In the genomic region with DNA sequence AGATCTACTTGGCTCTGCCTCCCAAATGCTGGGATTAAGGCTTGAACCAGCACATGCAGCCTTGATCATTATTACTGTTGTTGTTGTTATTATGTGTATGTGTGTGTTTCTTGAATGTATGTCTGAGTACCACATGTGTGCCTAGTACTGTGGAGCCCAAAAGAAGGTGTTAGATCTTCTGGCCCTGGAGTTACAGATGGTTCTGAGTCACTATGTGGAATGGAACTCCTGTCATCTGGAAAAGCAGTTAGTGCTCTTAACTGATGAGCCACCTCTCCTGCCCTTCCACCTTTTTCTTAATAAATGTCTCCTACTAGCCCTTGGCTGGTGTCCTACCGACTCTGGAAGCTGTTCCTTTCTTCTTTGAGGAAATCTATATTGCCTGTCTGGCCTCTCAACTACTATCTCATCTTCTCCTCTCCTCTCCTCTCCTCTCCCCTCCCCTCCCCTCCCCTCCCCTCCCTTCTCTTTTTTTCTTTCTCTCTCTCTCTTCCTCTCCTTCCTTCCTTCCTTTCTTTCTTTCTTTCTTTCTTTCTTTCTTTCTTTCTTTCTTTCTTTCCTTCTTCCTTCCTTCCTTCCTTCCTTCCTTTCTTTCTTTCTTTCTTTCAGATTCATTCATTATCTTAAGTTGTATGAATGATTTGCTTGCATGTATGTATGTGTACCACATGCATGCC, we compare ENCODE assay signal across 37 mouse cellular contexts. TPM values are rescaled to one million over a fixed set of nuclear protein-coding genes. Genes with fewer than 3 reads are reported as not detected.
"Had no signal": no experiment of that assay in that cellular context is flagged by ENCODE, and none has a peak within 500 bp of the region (broad histone marks: within the 10 kb centered on the region; RNA-seq: fewer than 3 reads in every experiment).

No protein-coding gene starts in this region.

- H3K9ac ChIP-seq: limb, embryonic 12.5 days; limb, embryonic 13.5 days; limb, embryonic 15.5 days; liver, embryonic 12.5 days; liver, embryonic 13.5 days; liver, embryonic 14.5 days; liver, embryonic 15.5 days; liver, postnatal 0 days; lung, embryonic 14.5 days; lung, embryonic 15.5 days; midbrain, embryonic 12.5 days; midbrain, embryonic 13.5 days; midbrain, embryonic 15.5 days; neural tube, embryonic 12.5 days; neural tube, embryonic 13.5 days had no signal

- H3K27me3 ChIP-seq: limb, embryonic 12.5 days; limb, embryonic 13.5 days; limb, embryonic 15.5 days; liver, embryonic 12.5 days; liver, embryonic 13.5 days; liver, embryonic 15.5 days; lung, embryonic 15.5 days; megakaryocyte, embryonic 14.5 days; midbrain, embryonic 12.5 days; midbrain, embryonic 13.5 days; midbrain, embryonic 15.5 days; neural tube, embryonic 12.5 days; neural tube, embryonic 13.5 days had no signal

- H3K4me3 ChIP-seq: limb, embryonic 10.5 days; limb, embryonic 12.5 days; limb, embryonic 13.5 days; limb, embryonic 15.5 days; liver, embryonic 12.5 days; liver, embryonic 13.5 days; liver, embryonic 15.5 days; lung, embryonic 15.5 days; megakaryocyte, embryonic 14.5 days; midbrain, embryonic 10.5 days; midbrain, embryonic 12.5 days; midbrain, embryonic 13.5 days; midbrain, embryonic 15.5 days; myocyte; neural tube, embryonic 12.5 days; neural tube, embryonic 13.5 days had no signal

- H3K36me3 ChIP-seq: lung, embryonic 15.5 days had no signal

- ATAC-seq: liver, embryonic 12.5 days; midbrain, embryonic 13.5 days; midbrain, embryonic 15.5 days; midbrain, embryonic 16.5 days had no signal

- H3K9me3 ChIP-seq: limb, embryonic 10.5 days; limb, embryonic 12.5 days; limb, embryonic 13.5 days; limb, embryonic 15.5 days; liver, embryonic 12.5 days; liver, embryonic 13.5 days; liver, embryonic 15.5 days; lung, embryonic 15.5 days; megakaryocyte, embryonic 14.5 days; midbrain, embryonic 10.5 days; midbrain, embryonic 12.5 days; midbrain, embryonic 13.5 days; midbrain, embryonic 15.5 days; neural tube, embryonic 12.5 days; neural tube, embryonic 13.5 days had no signal

- H3K4me1 ChIP-seq: limb, embryonic 12.5 days; limb, embryonic 15.5 days; midbrain, embryonic 10.5 days; midbrain, embryonic 12.5 days; midbrain, embryonic 13.5 days; midbrain, embryonic 15.5 days; neural tube, embryonic 12.5 days; neural tube, embryonic 13.5 days had no signal

- H3K27ac ChIP-seq: limb, embryonic 10.5 days; limb, embryonic 12.5 days; limb, embryonic 13.5 days; limb, embryonic 15.5 days; liver, embryonic 13.5 days; liver, embryonic 14.5 days; liver, embryonic 15.5 days; lung, embryonic 15.5 days; macrophage; midbrain, embryonic 10.5 days; midbrain, embryonic 12.5 days; midbrain, embryonic 13.5 days; midbrain, embryonic 15.5 days; neural tube, embryonic 12.5 days; neural tube, embryonic 13.5 days had no signal

- DNase-seq: liver; liver, embryonic 13.5 days; liver, postnatal 0 days; lung, adult 2 months; lung, postnatal 36 days; midbrain, embryonic 14.5 days had no signal

- H3K4me2 ChIP-seq: limb, embryonic 12.5 days; limb, embryonic 13.5 days; limb, embryonic 15.5 days; liver, embryonic 11.5 days; liver, embryonic 12.5 days; liver, embryonic 13.5 days; liver, embryonic 15.5 days; lung, embryonic 14.5 days; lung, embryonic 15.5 days; midbrain, embryonic 11.5 days; midbrain, embryonic 12.5 days; midbrain, embryonic 13.5 days; midbrain, embryonic 15.5 days; neural tube, embryonic 12.5 days; neural tube, embryonic 13.5 days had no signal

RNA-seq across cellular contexts. Expression of a gene that starts 3.2 kb away (rescaled TPM):
- total RNA-seq: liver, adult 2 months; megakaryocyte progenitor cell, adult 5-6 weeks; megakaryocyte, adult 5-6 weeks; megakaryocyte-erythroid progenitor cell, adult 5-6 weeks; midbrain, postnatal 0 days; monocyte, adult 5-6 weeks had no signal
- polyA plus RNA-seq: liver, embryonic 12.5 days; liver, embryonic 13.5 days; liver, embryonic 15.5 days; liver, embryonic 16.5 days; liver, postnatal 0 days; macrophage; midbrain, embryonic 14.5 days; midbrain, embryonic 16.5 days; midbrain, postnatal 0 days; neural tube, embryonic 13.5 days had no signal

RNA-seq across cellular contexts. Expression of a gene that starts 6.4 kb away (rescaled TPM):
- total RNA-seq: left cerebral cortex, postnatal 10 days; left cerebral cortex, postnatal 14 days; left cerebral cortex, postnatal 4 days; monocyte, adult 5-6 weeks had no signal
- polyA plus RNA-seq: liver, adult 2 months; midbrain, embryonic 12.5 days had no signal
